Mouse (Mus musculus) embryonic facial prominence, embryonic 12.5 days (tissue): ENCODE results near the gene Ufc1. TPM values are rescaled to one million over a fixed set of nuclear protein-coding genes. Genes with fewer than 3 reads are reported as not detected.

ENCODE experiments used
- ATAC-seq: fragments of 200-750 bp; cut with Nextera tagmentation; 2 replicates; pipeline ENCODE4 v1.8.0; 2017; ENCODE audit not compliant: insufficient number of reproducible peaks, insufficient read depth, low FRiP score, low TSS enrichment
- H3K27ac ChIP-seq: fragments of 300-500 bp; sonication (generic); 2 replicates; pipeline ENCODE4 v1.5.1; 2016; ENCODE audit warnings: mild to moderate bottlenecking
- H3K27me3 ChIP-seq: fragments of 300-500 bp; sonication (generic); 2 replicates; pipeline ENCODE4 v1.6.1; 2016; ENCODE audit warnings: mild to moderate bottlenecking, moderate library complexity
- H3K36me3 ChIP-seq: fragments of 300-500 bp; sonication (generic); 2 replicates; pipeline ENCODE4 v1.6.1; 2016; ENCODE audit warnings: mild to moderate bottlenecking
- H3K4me1 ChIP-seq: fragments of 300-500 bp; sonication (generic); 2 replicates; pipeline ENCODE4 v1.6.1; 2016
- H3K4me2 ChIP-seq: fragments of 300-500 bp; sonication (generic); replicated peaks from 2 replicates; pipeline ENCODE4 v1.6.1; 2016; ENCODE audit warnings: mild to moderate bottlenecking, moderate library complexity
- H3K4me3 ChIP-seq: fragments of 300-500 bp; sonication (generic); 2 replicates; pipeline ENCODE4 v1.5.1; 2016; ENCODE audit warnings: mild to moderate bottlenecking
- H3K9ac ChIP-seq: fragments of 300-500 bp; sonication (generic); 2 replicates; pipeline ENCODE4 v1.6.1; 2016; ENCODE audit warnings: mild to moderate bottlenecking, moderate library complexity
- H3K9me3 ChIP-seq: fragments of 300-500 bp; sonication (generic); 2 replicates; pipeline ENCODE4 v1.6.1; 2016; ENCODE audit warnings: mild to moderate bottlenecking, moderate library complexity
- WGBS: fragments of 180-500 bp; shearing (Covaris S2); methylation state at CpG from one replicate; pipeline ENCODE4 v1.1.7; 2016; 5-methylcytosine and 5-hydroxymethylcytosine counted together
- polyA plus RNA-seq: library from polyadenylated mRNA; unstranded; fragments of >200 nt; fragmentation: Nextera tagmentation; extraction: Ambion mirVana; gene quantifications from 2 replicates; pipeline ENCODE4 v1.2.1, GENCODE M21; 2016

Gene Ufc1
- polyA plus RNA-seq, 1 experiment from 2014 or later, result 105 TPM

- Histone ChIP-seq H3K4me1 (peaks cover 24% of the 10 kb centered on the region), H3K36me3 (peaks cover 61% of the 10 kb centered on the region), H3K4me2 (no peak overlapping the region), H3K4me3 (no peak overlapping the region), H3K27me3 (no peaks in the 10 kb centered on the region), H3K27ac (peak overlapping the region; percentile 17; the same call in 1 of the 2 replicates), H3K9me3 (no peaks in the 10 kb centered on the region), H3K9ac (0 out of 2 replicates have a peak overlapping the region, but pooled peaks have one; percentile 7)
- WGBS, result 88% methylated on average over 20 of the region's 20 CpGs
- ATAC-seq, result no peak
Measured at GRCm38 (mm10) chr1:171285096-171285892, 9.5 kb downstream of the Ufc1 start.

- Histone ChIP-seq H3K9me3 (no peaks in the 10 kb centered on the region), H3K4me1 (peaks cover 32% of the 10 kb centered on the region), H3K4me3 (no peak overlapping the region), H3K27me3 (no peaks in the 10 kb centered on the region), H3K36me3 (peaks cover 55% of the 10 kb centered on the region), H3K27ac (no peak overlapping the region), H3K9ac (no peak overlapping the region), H3K4me2 (no peak overlapping the region)
- no peak for ATAC-seq
- 92% methylated on average over 15 of the region's 15 CpGs for WGBS
Measured at GRCm38 (mm10) chr1:171284491-171284890, 10.3 kb downstream of the Ufc1 start.

GRCm38 (mm10) chr1:171283188-171284160 lies 11.3 kb downstream of the Ufc1 start:
- no peaks in the 10 kb centered on the region for H3K27me3 ChIP-seq
- peaks cover 51% of the 10 kb centered on the region for H3K36me3 ChIP-seq
- no peak overlapping the region for H3K4me2 ChIP-seq
- 91% methylated on average over 18 of the region's 18 CpGs for WGBS
- no peaks in the 10 kb centered on the region for H3K9me3 ChIP-seq
- peaks cover 34% of the 10 kb centered on the region for H3K4me1 ChIP-seq
- H3K4me3 ChIP-seq, result no peak overlapping the region
- no peak for ATAC-seq
- no peak overlapping the region for H3K27ac ChIP-seq
- H3K9ac ChIP-seq, result no peak overlapping the region

GRCm38 (mm10) chr1:171282086-171282805 lies 12.6 kb downstream of the Ufc1 start:
- peak overlapping the region; percentile 64; the same call in 1 of the 2 replicates for H3K4me2 ChIP-seq

GRCm38 (mm10) chr1:171281528-171281923 lies 13.3 kb downstream of the Ufc1 start:
- peak; percentile 42 for ATAC-seq
- H3K9me3 ChIP-seq, result no peaks in the 10 kb centered on the region
- H3K4me2 ChIP-seq, result peak overlapping the region; percentile 64
- peaks cover 22% of the 10 kb centered on the region; the same call in 1 of the 2 replicates for H3K4me1 ChIP-seq
- peaks cover 66% of the 10 kb centered on the region for H3K36me3 ChIP-seq
- H3K27ac ChIP-seq, result peak overlapping the region; percentile 83
- peak overlapping the region; percentile 46 for H3K9ac ChIP-seq
- H3K27me3 ChIP-seq, result no peaks in the 10 kb centered on the region
- H3K4me3 ChIP-seq, result peak overlapping the region; percentile 69
- 0% methylated on average over 10 of the region's 10 CpGs for WGBS

More at GRCm38 (mm10) chr1:171282086-171282805, 12.6 kb downstream of the Ufc1 start:
- no peaks in the 10 kb centered on the region for H3K9me3 ChIP-seq
- ATAC-seq, result no peak
- H3K27ac ChIP-seq, result peak overlapping the region; percentile 83; the same call in 1 of the 2 replicates
- peaks cover 61% of the 10 kb centered on the region for H3K36me3 ChIP-seq
- H3K4me1 ChIP-seq, result peaks cover 28% of the 10 kb centered on the region
- no peak overlapping the region for H3K4me3 ChIP-seq
- H3K27me3 ChIP-seq, result no peaks in the 10 kb centered on the region
- WGBS, result 79% methylated on average over 18 of the region's 18 CpGs
- H3K9ac ChIP-seq, result no peak overlapping the region

GRCm38 (mm10) chr1:171280916-171281527 lies 13.8 kb downstream of the Ufc1 start, which contains the start of gene Ppox:
TSS of gene Ppox (minus strand) at chr1:171281186.
- Histone ChIP-seq H3K36me3 (peaks cover 66% of the 10 kb centered on the region), H3K27me3 (no peaks in the 10 kb centered on the region), H3K9me3 (no peaks in the 10 kb centered on the region), H3K4me3 (peak within 1 kb of the TSS; percentile 69), H3K4me1 (peaks cover 22% of the 10 kb centered on the region; the same call in 1 of the 2 replicates), H3K9ac (peak within 1 kb of the TSS; percentile 79), H3K4me2 (peak within 1 kb of the TSS; percentile 90), H3K27ac (peak within 1 kb of the TSS; percentile 83)
- 0% methylated on average over 26 of the region's 26 CpGs for WGBS
- peak; percentile 97 for ATAC-seq

- 0 out of 2 replicates have a peak overlapping the region, but pooled peaks have one; percentile 17 for H3K27ac ChIP-seq
Measured at GRCm38 (mm10) chr1:171280250-171280915, 14.4 kb downstream of the Ufc1 start.

GRCm38 (mm10) chr1:171279721-171280120 lies 15.1 kb downstream of the Ufc1 start:
- Histone ChIP-seq H3K9me3 (no peaks in the 10 kb centered on the region), H3K9ac (peak overlapping the region; percentile 79; the same call in 1 of the 2 replicates), H3K4me1 (peaks cover 16% of the 10 kb centered on the region; the same call in 1 of the 2 replicates), H3K27ac (no peak overlapping the region), H3K4me3 (peak overlapping the region; percentile 69), H3K4me2 (peak overlapping the region; percentile 90), H3K27me3 (no peaks in the 10 kb centered on the region), H3K36me3 (peaks cover 66% of the 10 kb centered on the region)
- WGBS, result 58% methylated on average over 5 of the region's 5 CpGs
- ATAC-seq, result no peak

More at GRCm38 (mm10) chr1:171280250-171280915, 14.4 kb downstream of the Ufc1 start:
- H3K4me2 ChIP-seq, result peak overlapping the region; percentile 90
- H3K9ac ChIP-seq, result peak overlapping the region; percentile 79
- H3K36me3 ChIP-seq, result peaks cover 66% of the 10 kb centered on the region
- peaks cover 18% of the 10 kb centered on the region; the same call in 1 of the 2 replicates for H3K4me1 ChIP-seq
- WGBS, result 2% methylated on average over 25 of the region's 25 CpGs
- no peaks in the 10 kb centered on the region for H3K9me3 ChIP-seq
- peak overlapping the region; percentile 69 for H3K4me3 ChIP-seq
- peak; percentile 28; the same call in 1 of the 2 replicates for ATAC-seq
- no peaks in the 10 kb centered on the region for H3K27me3 ChIP-seq

GRCm38 (mm10) chr1:171279012-171279705 lies 15.7 kb downstream of the Ufc1 start:
- Histone ChIP-seq H3K4me3 (peak overlapping the region; percentile 69; the same call in 1 of the 2 replicates), H3K36me3 (peaks cover 68% of the 10 kb centered on the region)

More at GRCm38 (mm10) chr1:171279012-171279705, 15.7 kb downstream of the Ufc1 start:
- Histone ChIP-seq H3K9me3 (no peaks in the 10 kb centered on the region), H3K9ac (no peak overlapping the region), H3K4me2 (no peak overlapping the region), H3K4me1 (peaks cover 16% of the 10 kb centered on the region; the same call in 1 of the 2 replicates), H3K27me3 (no peaks in the 10 kb centered on the region), H3K27ac (no peak overlapping the region)
- ATAC-seq, result no peak
- 81% methylated on average over 14 of the region's 14 CpGs for WGBS
